Mouse (Mus musculus): ENCODE data around the gene Slc30a10.

- TF ChIP-seq GATA1 (IDR thresholded peaks at IDR 0.05; ENCODE audit: borderline replicate concordance, low read length), result no peak
- TF ChIP-seq FLI1 (IDR thresholded peaks at IDR 0.05; ENCODE audit: low read length), result no peak
These were observed 29.6 kb downstream of the Slc30a10 start for GRCm38 (mm10) chr1:185484281-185484680.

Measured in megakaryocyte, embryonic 14.5 days (primary cell).